Mouse (Mus musculus) regulatory T cell (primary cell): ENCODE measurements at regions not wholly inside any gene's neighbourhood (a gene's known extent, or its start where the extent isn't known, plus 50 kb on each side); places are given as distances from the start of the nearest gene placed in this dataset.
"Not testable (repeated sequence)": the region's sequence is repeated elsewhere in the genome, so short reads cannot be mapped to it uniquely, and the experiment has no call there.

Experiments used
- in situ Hi-C: fragments of 300-600 bp; cut with MboI, MseI; formaldehyde crosslinking; loops from one replicate; pipeline ENCODE4 v1.15.1; 2025; ENCODE audit warnings: high pct_unique_total_duplicates

- in situ Hi-C loops: no loop called here
These were observed 50.7 kb downstream of the H2al2a start for GRCm38 (mm10) chr2:17946047-17946446.

GRCm38 (mm10) chr2:17945369-17945915 lies 51.3 kb downstream of the H2al2a start:
- in situ Hi-C loops: no loop called here

- in situ Hi-C loops: no loop called here
These were observed 53.3 kb downstream of the H2al2a start for GRCm38 (mm10) chr2:17943506-17943905.

- in situ Hi-C loops: no loop called here
These were observed 54.0 kb downstream of the H2al2a start for GRCm38 (mm10) chr2:17942528-17943387.

GRCm38 (mm10) chr2:17941921-17942320 lies 54.8 kb downstream of the H2al2a start:
- in situ Hi-C loops: no loop called here

- in situ Hi-C loops: not testable (repeated sequence)
These were observed 56.6 kb downstream of the H2al2a start for GRCm38 (mm10) chr2:17939857-17940848.

- in situ Hi-C loops: no loop called here
These were observed 57.4 kb downstream of the H2al2a start for GRCm38 (mm10) chr2:17939183-17939856.

GRCm38 (mm10) chr2:17936527-17937139 lies 60.1 kb downstream of the H2al2a start:
- in situ Hi-C loops: no loop called here

- in situ Hi-C loops: no loop called here
These were observed 60.8 kb downstream of the H2al2a start for GRCm38 (mm10) chr2:17935916-17936315.

GRCm38 (mm10) chr2:17935466-17935865 lies 61.3 kb downstream of the H2al2a start:
- in situ Hi-C loops: no loop called here

- in situ Hi-C loops: no loop called here
These were observed 62.1 kb downstream of the H2al2a start for GRCm38 (mm10) chr2:17934610-17935009.

- in situ Hi-C loops: no loop called here
These were observed 63.6 kb downstream of the H2al2a start for GRCm38 (mm10) chr2:17932932-17933790.

- in situ Hi-C loops: no loop called here
These were observed 64.3 kb downstream of the H2al2a start for GRCm38 (mm10) chr2:17932426-17932931.

- in situ Hi-C loops: no loop called here
These were observed 64.9 kb downstream of the H2al2a start for GRCm38 (mm10) chr2:17931881-17932280.

GRCm38 (mm10) chr2:17918861-17919648 lies 77.7 kb downstream of the H2al2a start:
- in situ Hi-C loops: no loop called here

GRCm38 (mm10) chr2:17917238-17917946 lies 79.4 kb downstream of the H2al2a start:
- in situ Hi-C loops: no loop called here

GRCm38 (mm10) chr2:17902616-17903015 lies 94.1 kb downstream of the H2al2a start:
- in situ Hi-C loops: no loop called here

GRCm38 (mm10) chr2:17900202-17900601 lies 96.6 kb downstream of the H2al2a start:
- in situ Hi-C loops: no loop called here
